13 mouse cellular contexts compared by ENCODE assay signal in the genomic region with DNA sequence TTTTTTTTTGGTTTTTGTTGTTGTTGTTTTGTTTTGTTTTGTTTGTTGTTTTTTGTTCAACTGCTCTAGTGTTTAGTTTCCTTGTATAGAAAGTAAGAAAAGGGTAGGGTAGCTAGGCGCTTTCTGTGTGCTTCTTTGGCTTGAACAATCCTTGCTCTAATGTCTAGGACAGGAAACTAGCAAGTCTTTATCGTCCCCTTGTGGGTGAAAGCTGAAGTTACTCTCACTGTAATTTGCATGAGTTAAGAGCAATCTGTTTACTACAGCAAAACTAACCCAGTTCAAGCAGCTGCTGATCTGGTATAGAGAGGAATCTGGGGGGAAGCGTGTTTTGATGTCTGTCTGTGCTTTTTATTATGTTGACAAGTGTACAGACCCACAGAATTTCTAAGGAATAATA. TPM values are rescaled to one million over a fixed set of nuclear protein-coding genes. Genes with fewer than 3 reads are reported as not detected.
DNase-seq lines count a peak whose midpoint lies in the region; ATAC-seq lines count a peak whose summit lies in the region.
"Had no signal": no experiment of that assay in that cellular context is flagged by ENCODE, and none has a peak within 500 bp of the region (broad histone marks: within the 10 kb centered on the region; RNA-seq: fewer than 3 reads in every experiment).

No protein-coding gene starts in this region.

- WGBS in hindbrain, embryonic 11.5 days: 40% methylated on average over 3 of the region's 3 CpGs
- 32% methylated on average over 3 of the region's 3 CpGs for WGBS in hindbrain, embryonic 13.5 days

- H3K4me1 ChIP-seq in hindbrain, embryonic 11.5 days (replicated peaks; ENCODE audit: control insufficient read depth, insufficient read depth, low read length): no peaks in the 10 kb centered on the region
- H3K4me1 ChIP-seq in hindbrain, embryonic 13.5 days (replicated peaks): no peaks in the 10 kb centered on the region
- H3K4me1 ChIP-seq: limb, embryonic 12.5 days; lung, embryonic 15.5 days; midbrain, embryonic 15.5 days had no signal

- H3K9ac ChIP-seq in hindbrain, embryonic 11.5 days (ENCODE audit: low read depth, low read length): no peak overlapping the region
- no peak overlapping the region for H3K9ac ChIP-seq in hindbrain, embryonic 13.5 days
- H3K9ac ChIP-seq: limb, embryonic 12.5 days; lung, embryonic 15.5 days; midbrain, embryonic 15.5 days had no signal

- no peak overlapping the region for H3K4me2 ChIP-seq in hindbrain, embryonic 11.5 days (replicated peaks; ENCODE audit: low read depth, low read length)
- no peak overlapping the region for H3K4me2 ChIP-seq in hindbrain, embryonic 13.5 days
- H3K4me2 ChIP-seq: limb, embryonic 12.5 days; lung, embryonic 15.5 days; midbrain, embryonic 15.5 days had no signal

- no peak for ATAC-seq in hindbrain, embryonic 11.5 days (ENCODE audit: low FRiP score)
- no peak for ATAC-seq in hindbrain, embryonic 13.5 days (ENCODE audit: low FRiP score)
- ATAC-seq: midbrain, embryonic 15.5 days had no signal

- peak; percentile 5 for DNase-seq in hindbrain, embryonic 11.5 days (ENCODE audit: low spot score)
- peak; percentile 8 for DNase-seq in thymus, postnatal 0 days (ENCODE audit: low spot score)
- no peak for DNase-seq in thymus, postnatal 4 days
- DNase-seq in brain, adult 2 months (ENCODE audit: low read depth, low spot score): peak; percentile 15
- no peak for DNase-seq in ovary, postnatal 14 days (ENCODE audit: low spot score)
- DNase-seq in right cerebral cortex, postnatal 14 days: no peak
- DNase-seq: cerebellum, postnatal 14 days; gastrocnemius, postnatal 14 days had no signal

- no peaks in the 10 kb centered on the region for H3K36me3 ChIP-seq in hindbrain, embryonic 11.5 days (ENCODE audit: control insufficient read depth, insufficient read depth, low read length)
- no peaks in the 10 kb centered on the region for H3K36me3 ChIP-seq in hindbrain, embryonic 13.5 days
- H3K36me3 ChIP-seq: limb, embryonic 12.5 days; lung, embryonic 15.5 days; midbrain, embryonic 15.5 days had no signal

- no peaks in the 10 kb centered on the region for H3K9me3 ChIP-seq in hindbrain, embryonic 11.5 days (ENCODE audit: control insufficient read depth, low read length)
- no peaks in the 10 kb centered on the region for H3K9me3 ChIP-seq in hindbrain, embryonic 13.5 days
- H3K9me3 ChIP-seq: limb, embryonic 12.5 days; lung, embryonic 15.5 days; midbrain, embryonic 15.5 days had no signal

- H3K4me3 ChIP-seq in hindbrain, embryonic 11.5 days (ENCODE audit: low read depth, low read length): no peak overlapping the region
- no peak overlapping the region for H3K4me3 ChIP-seq in hindbrain, embryonic 13.5 days
- H3K4me3 ChIP-seq: limb, embryonic 12.5 days; lung, embryonic 15.5 days; midbrain, embryonic 15.5 days had no signal

- H3K27ac ChIP-seq in hindbrain, embryonic 11.5 days (ENCODE audit: low read depth, low read length): no peak overlapping the region
- H3K27ac ChIP-seq in hindbrain, embryonic 13.5 days: no peak overlapping the region
- H3K27ac ChIP-seq: limb, embryonic 12.5 days; lung, embryonic 15.5 days; midbrain, embryonic 15.5 days had no signal

- H3K27me3 ChIP-seq in hindbrain, embryonic 11.5 days (ENCODE audit: control insufficient read depth, insufficient read depth, low read length): no peaks in the 10 kb centered on the region; the same call in 1 of the 2 replicates
- H3K27me3 ChIP-seq in hindbrain, embryonic 13.5 days: no peaks in the 10 kb centered on the region
- H3K27me3 ChIP-seq: limb, embryonic 12.5 days; lung, embryonic 15.5 days; midbrain, embryonic 15.5 days had no signal

RNA-seq across cellular contexts. Expression of a gene that starts 18.3 kb away (rescaled TPM):
- polyA plus RNA-seq in hindbrain, embryonic 11.5 days (2014; fragmentation: Nextera tagmentation; extraction: Ambion mirVana): 6.9 TPM in 2 replicates
- polyA plus RNA-seq in hindbrain, embryonic 13.5 days (2015; fragmentation: Nextera tagmentation; extraction: Ambion mirVana): 15.1 and 16.1 TPM in 2 replicates
- not detected in 2 replicates for polyA plus RNA-seq in thymus, postnatal 0 days (2015; fragmentation: Nextera tagmentation; extraction: Ambion mirVana)
- polyA plus RNA-seq: small intestine, adult 2 months had no signal

RNA-seq across cellular contexts. Expression of a gene that starts 27.8 kb away (rescaled TPM):
- polyA plus RNA-seq in hindbrain, embryonic 11.5 days (2014; fragmentation: Nextera tagmentation; extraction: Ambion mirVana): 15.4 and 16.6 TPM in 2 replicates
- 15.6 and 19.0 TPM in 2 replicates for polyA plus RNA-seq in hindbrain, embryonic 13.5 days (2015; fragmentation: Nextera tagmentation; extraction: Ambion mirVana)
- 0.73 and 0.75 TPM in 2 replicates for polyA plus RNA-seq in thymus, postnatal 0 days (2015; fragmentation: Nextera tagmentation; extraction: Ambion mirVana)

Comparison
In these comparisons a context has a peak if more than half of its experiments do, and no peak if none do; other contexts are left out.
1. DNase-seq: peak in hindbrain, embryonic 11.5 days (single experiment), thymus, postnatal 0 days (single experiment) and brain, adult 2 months (single experiment); none in thymus, postnatal 4 days (single experiment), ovary, postnatal 14 days (single experiment) and right cerebral cortex, postnatal 14 days (single experiment).